Mouse (Mus musculus) ES-E14 (cell line): ENCODE data around the gene Gmpr. TPM values are rescaled to one million over a fixed set of nuclear protein-coding genes. Genes with fewer than 3 reads are reported as not detected.

Source experiments
- DNase-seq: peaks from one replicate; pipeline ENCODE4 v3.0.0-alpha.2; 2013; ENCODE audit warnings: low read depth, low spot score
- H3K27ac ChIP-seq: 2 replicates; pipeline ENCODE4 v1.5.1; 2012; ENCODE audit warnings: low read depth, mild to moderate bottlenecking, low read length, moderate library complexity, mixed read lengths; ENCODE audit not compliant: poor library complexity, insufficient read depth, severe bottlenecking
- H3K36me3 ChIP-seq: 2 replicates; pipeline ENCODE4 v1.6.1; 2012; ENCODE audit warnings: mild to moderate bottlenecking, low read length, moderate library complexity, mixed read lengths; ENCODE audit not compliant: control insufficient read depth, poor library complexity, insufficient read depth, severe bottlenecking
- H3K4me1 ChIP-seq, 2 experiments: fragments of 150-350 bp in 1 of 2; sonication (generic) in 1 of 2; 2 replicates each; pipeline ENCODE4 v1.6.1; 2012; ENCODE audit warnings: low read length in 2 of 2, mild to moderate bottlenecking in 1 of 2, mixed read lengths in 1 of 2; ENCODE audit not compliant: control insufficient read depth in 2 of 2, insufficient read depth in 2 of 2, poor library complexity in 1 of 2
- H3K4me3 ChIP-seq, 2 experiments: fragments of 150-350 bp in 1 of 2; sonication (generic) in 1 of 2; 2 replicates each; pipeline ENCODE4 v1.5.1; 2012; ENCODE audit warnings: low read length in 2 of 2, low read depth in 1 of 2, mild to moderate bottlenecking in 1 of 2, mixed read lengths in 1 of 2; ENCODE audit not compliant: insufficient read depth in 1 of 2, poor library complexity in 1 of 2, severe bottlenecking in 1 of 2
- H3K9ac ChIP-seq: 2 replicates; pipeline ENCODE4 v1.6.1; 2012; ENCODE audit warnings: low read depth, mild to moderate bottlenecking, low read length, mixed read lengths; ENCODE audit not compliant: poor library complexity, insufficient read depth, severe bottlenecking
- H3K9me3 ChIP-seq: fragments of 150-350 bp; sonication (generic); 2 replicates; pipeline ENCODE4 v1.6.1; 2012; ENCODE audit warnings: low read depth, mild to moderate bottlenecking, low read length; ENCODE audit not compliant: control insufficient read depth, insufficient read depth
- CHD2 ChIP-seq: IDR thresholded peaks from 2 replicates; pipeline ENCODE4 v1.6.1; 2014; ENCODE audit warnings: mild to moderate bottlenecking, low read depth, low read length, inconsistent platforms
- HCFC1 ChIP-seq: IDR thresholded peaks from 2 replicates; pipeline ENCODE4 v1.6.1; 2012; ENCODE audit warnings: low read length, inconsistent platforms, borderline replicate concordance; ENCODE audit not compliant: insufficient read depth
- MAFK ChIP-seq: IDR thresholded peaks from 2 replicates; pipeline ENCODE4 v1.6.1; 2014; ENCODE audit warnings: mild to moderate bottlenecking, low read depth, low read length, inconsistent platforms; ENCODE audit not compliant: insufficient read depth
- ZC3H11A ChIP-seq: IDR thresholded peaks from 2 replicates; pipeline ENCODE4 v1.6.1; 2012; ENCODE audit warnings: low read depth, mild to moderate bottlenecking, inconsistent platforms, low read length, borderline replicate concordance
- ZNF384 ChIP-seq: IDR thresholded peaks from 2 replicates; pipeline ENCODE4 v1.6.1; 2012; ENCODE audit warnings: low read depth, low read length, inconsistent platforms
- in situ Hi-C, 2 experiments: fragments of 600-800 bp; cut with MboI; formaldehyde crosslinking; loops; one replicate each; pipeline ENCODE4 v1.15.1; 2025; ENCODE audit warnings: low sequenced_read_pairs in 2 of 2, inconsistent platforms in 1 of 2; ENCODE audit not compliant: unreplicated experiment in 2 of 2
- total RNA-seq: library from RNA; depleted of rRNA; stranded (reverse); fragments of 300-350 nt; gene quantifications from 2 replicates; pipeline ENCODE4 v1.2.3, GENCODE M21; 2012

Gmpr gene
- total RNA-seq, 1 experiment, result 9.6 TPM

GRCm38 (mm10) chr13:45465616-45466015 lies 41.6 kb upstream of the Gmpr start:
- Histone ChIP-seq H3K9me3 (no peaks in the 10 kb centered on the region), H3K4me1 (peaks cover 0 to 4% of the 10 kb centered on the region in 2 experiments; a peak in 1 of 4 replicates)
- in situ Hi-C loops, result no loop called here

GRCm38 (mm10) chr13:45466031-45466519 lies 41.2 kb upstream of the Gmpr start:
- H3K27ac ChIP-seq, result no peak overlapping the region
- no peak overlapping the region for H3K9ac ChIP-seq
- peaks cover 0 to 4% of the 10 kb centered on the region in 2 experiments; a peak in 1 of 4 replicates for H3K4me1 ChIP-seq
- no peak for DNase-seq
- TF ChIP-seq CHD2, result no peak
- no peak for TF ChIP-seq HCFC1
- no peak for TF ChIP-seq MAFK
- no peak overlapping the region for H3K4me3 ChIP-seq
- no peaks in the 10 kb centered on the region for H3K36me3 ChIP-seq
- in situ Hi-C loops, result no loop called here
- no peaks in the 10 kb centered on the region for H3K9me3 ChIP-seq

More at GRCm38 (mm10) chr13:45465616-45466015, 41.6 kb upstream of the Gmpr start:
- TF ChIP-seq MAFK (no peak), HCFC1 (no peak), ZC3H11A (no peak), ZNF384 (no peak), CHD2 (no peak)
- no peaks in the 10 kb centered on the region for H3K36me3 ChIP-seq
- no peak overlapping the region for H3K9ac ChIP-seq
- no peak overlapping the region for H3K4me3 ChIP-seq
- no peak for DNase-seq
- no peak overlapping the region for H3K27ac ChIP-seq

DNA sequence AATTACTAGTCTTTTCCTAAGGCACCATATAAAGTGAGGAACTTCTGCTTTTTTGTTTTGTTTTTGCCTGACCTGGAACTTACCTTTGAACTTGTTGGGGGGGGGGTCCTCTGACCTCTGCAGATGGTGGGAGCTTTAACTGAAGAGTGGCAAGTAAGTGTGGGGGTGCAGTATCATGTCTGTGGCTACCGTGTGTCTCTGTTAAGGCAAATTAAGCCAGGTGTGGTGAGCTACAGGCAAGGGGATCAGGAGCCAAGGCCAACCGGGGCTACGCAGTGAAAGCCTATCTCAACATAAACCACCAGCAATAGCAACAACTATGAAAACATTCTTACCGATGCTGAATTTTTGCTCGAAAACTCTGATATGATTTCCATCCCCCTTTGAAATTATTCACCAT lies 38.5 kb upstream of the Gmpr start:
- no peak for DNase-seq
- no peak overlapping the region for H3K4me3 ChIP-seq
- no peak for TF ChIP-seq ZC3H11A
- no peak for TF ChIP-seq ZNF384
- TF ChIP-seq MAFK, result no peak
- TF ChIP-seq HCFC1, result no peak
- H3K9me3 ChIP-seq, result no peaks in the 10 kb centered on the region
- H3K27ac ChIP-seq, result no peak overlapping the region
- no peak overlapping the region for H3K9ac ChIP-seq
- H3K4me1 ChIP-seq, result peaks cover 0 to 4% of the 10 kb centered on the region in 2 experiments; a peak in 1 of 4 replicates
- in situ Hi-C loops, result no loop called here
- no peaks in the 10 kb centered on the region for H3K36me3 ChIP-seq

DNA sequence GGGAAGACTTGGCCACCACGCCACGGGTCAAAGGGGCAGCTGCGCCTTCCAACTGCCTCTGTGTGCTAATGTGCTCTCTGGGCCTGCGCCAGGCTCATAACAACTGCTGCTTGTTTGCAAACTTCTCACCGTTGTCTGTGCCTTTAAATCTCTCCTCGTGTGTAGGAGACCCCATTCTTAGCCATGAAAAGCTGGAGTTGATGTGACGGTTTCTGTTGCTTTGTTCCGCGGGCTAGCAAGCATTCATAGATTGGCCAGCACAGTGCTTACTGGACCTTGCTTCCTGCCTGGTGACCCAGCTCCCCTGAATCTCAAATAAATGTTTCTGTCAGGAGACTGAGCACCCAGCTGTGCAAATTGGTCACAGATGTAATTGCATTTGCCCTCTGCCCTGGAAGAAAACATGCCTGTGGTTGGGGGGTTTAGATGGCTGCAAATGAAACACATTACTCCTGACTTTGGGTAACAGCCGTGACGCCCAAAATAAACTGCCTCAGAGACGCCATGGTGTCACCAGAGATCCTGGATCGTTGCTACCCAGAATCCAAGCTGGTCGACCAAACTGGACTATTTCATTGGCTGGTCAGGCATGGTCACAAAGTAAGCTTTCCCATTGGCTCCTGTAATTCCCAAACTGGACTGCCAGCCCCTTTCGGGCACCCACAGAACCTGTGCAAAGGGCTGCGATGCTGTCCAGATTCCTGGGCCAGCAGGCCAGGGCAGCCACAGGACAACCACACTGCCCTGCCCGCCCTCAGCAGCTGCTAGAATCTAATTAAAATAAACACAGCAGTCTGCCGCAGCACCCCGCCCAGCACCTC lies 37.6 kb upstream of the Gmpr start:
- TF ChIP-seq ZNF384 (no peak), CHD2 (no peak), MAFK (no peak), HCFC1 (no peak), ZC3H11A (no peak)
- Histone ChIP-seq H3K27ac (no peak overlapping the region), H3K36me3 (no peaks in the 10 kb centered on the region), H3K9me3 (no peaks in the 10 kb centered on the region), H3K9ac (no peak overlapping the region), H3K4me1 (peaks cover 0 to 7% of the 10 kb centered on the region in 2 experiments; a peak in 1 of 4 replicates), H3K4me3 (0 out of 4 replicates have a peak overlapping the region, but pooled peaks of 1 of the 2 experiments have one; percentile 5)
- DNase-seq, result no peak
- in situ Hi-C loops, result no loop called here
